Mouse (Mus musculus) ES-Bruce4 (cell line): ENCODE data around the gene Smoc2.

Source experiments
- EP300 ChIP-seq: IDR thresholded peaks from 2 replicates; pipeline ENCODE4 v1.6.1; 2011; ENCODE audit warnings: low read depth, low read length; ENCODE audit not compliant: insufficient read depth
- POLR2A ChIP-seq: IDR thresholded peaks from one replicate; pipeline ENCODE4 v1.8.1; 2011; ENCODE audit warnings: low read length; ENCODE audit not compliant: insufficient read depth

DNA sequence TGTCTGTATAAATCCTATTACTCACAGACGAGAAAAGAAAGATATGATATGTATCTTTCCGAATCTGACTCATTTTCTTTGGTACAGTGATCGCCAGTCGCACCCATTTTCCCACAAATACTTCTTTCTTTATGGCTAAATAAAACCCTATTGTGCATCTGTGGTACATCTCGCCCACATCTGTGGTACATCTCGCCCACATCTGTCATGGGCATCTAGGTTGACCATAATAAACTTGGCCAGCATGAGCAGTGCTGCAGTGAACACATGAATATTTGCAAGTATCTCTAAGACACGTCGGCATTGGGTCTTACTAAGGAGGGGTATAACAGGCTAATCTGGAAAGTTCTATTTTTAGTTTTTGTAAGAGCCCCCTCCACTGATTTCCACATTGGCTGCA lies 36.7 kb upstream of the Smoc2 start:
- no peak for TF ChIP-seq POLR2A
- TF ChIP-seq EP300, result no peak
